Mouse (Mus musculus) neural tube, embryonic 15.5 days (tissue): ENCODE measurements around the gene Kcnj10. TPM values are rescaled to one million over a fixed set of nuclear protein-coding genes. Genes with fewer than 3 reads are reported as not detected.
A peak's percentile ranks its signal among the peaks of the same experiment; 100 is the strongest.

Experiments used
- ATAC-seq: fragments of 200-750 bp; cut with Nextera tagmentation; 2 replicates; pipeline ENCODE4 v1.8.0; 2017; ENCODE audit warnings: mild to moderate bottlenecking, moderate TSS enrichment, moderate library complexity; ENCODE audit not compliant: low FRiP score
- H3K27ac ChIP-seq: fragments of 300-500 bp; sonication (generic); replicated peaks from 2 replicates; pipeline ENCODE4 v1.5.1; 2015; ENCODE audit warnings: mild to moderate bottlenecking, inconsistent platforms
- H3K27me3 ChIP-seq: fragments of 300-500 bp; sonication (generic); replicated peaks from 2 replicates; pipeline ENCODE4 v1.6.1; 2015; ENCODE audit warnings: inconsistent platforms
- H3K36me3 ChIP-seq: fragments of 300-500 bp; sonication (generic); 2 replicates; pipeline ENCODE4 v1.6.1; 2015; ENCODE audit warnings: inconsistent platforms
- H3K4me1 ChIP-seq: fragments of 300-500 bp; sonication (generic); 2 replicates; pipeline ENCODE4 v1.6.1; 2015; ENCODE audit warnings: inconsistent platforms
- H3K4me2 ChIP-seq: fragments of 300-500 bp; sonication (generic); 2 replicates; pipeline ENCODE4 v1.6.1; 2015; ENCODE audit warnings: inconsistent platforms, mild to moderate bottlenecking, moderate library complexity
- H3K4me3 ChIP-seq: fragments of 300-500 bp; sonication (generic); replicated peaks from 2 replicates; pipeline ENCODE4 v1.5.1; 2015; ENCODE audit warnings: mild to moderate bottlenecking, inconsistent platforms
- H3K9ac ChIP-seq: fragments of 300-500 bp; sonication (generic); replicated peaks from 2 replicates; pipeline ENCODE4 v1.6.1; 2015; ENCODE audit warnings: mild to moderate bottlenecking, inconsistent platforms
- H3K9me3 ChIP-seq: fragments of 300-500 bp; sonication (generic); replicated peaks from 2 replicates; pipeline ENCODE4 v1.6.1; 2016; ENCODE audit warnings: inconsistent platforms
- WGBS: fragments of 180-500 bp; shearing (Covaris S2); methylation state at CpG from one replicate; pipeline ENCODE4 v1.1.7; 2015; ENCODE audit warnings: mixed read lengths; 5-methylcytosine and 5-hydroxymethylcytosine counted together
- polyA plus RNA-seq: library from polyadenylated mRNA; unstranded; fragments of >200 nt; fragmentation: Nextera tagmentation; extraction: Ambion mirVana; gene quantifications from 2 replicates; pipeline ENCODE4 v1.2.1, GENCODE M21; 2015

The Kcnj10 gene
- polyA plus RNA-seq, 1 experiment from 2014 or later = 2.5 TPM

GRCm38 (mm10) chr1:172304443-172304842, 36.6 kb upstream of the Kcnj10 start:
- H3K36me3 ChIP-seq = no peaks in the 10 kb centered on the region
- peaks cover 37% of the 10 kb centered on the region for H3K4me1 ChIP-seq
- no peak overlapping the region for H3K4me3 ChIP-seq
- H3K9ac ChIP-seq = no peak overlapping the region
- no peaks in the 10 kb centered on the region for H3K27me3 ChIP-seq
- WGBS = 84% methylated on average over 6 of the region's 6 CpGs
- no peak overlapping the region for H3K27ac ChIP-seq
- no peak overlapping the region for H3K4me2 ChIP-seq
- no peaks in the 10 kb centered on the region for H3K9me3 ChIP-seq
- ATAC-seq = no peak

- Histone ChIP-seq H3K9ac (no peak overlapping the region), H3K4me2 (no peak overlapping the region), H3K4me1 (peaks cover 38% of the 10 kb centered on the region), H3K36me3 (no peaks in the 10 kb centered on the region), H3K27me3 (no peaks in the 10 kb centered on the region), H3K4me3 (no peak overlapping the region), H3K27ac (no peak overlapping the region), H3K9me3 (no peaks in the 10 kb centered on the region)
- no peak for ATAC-seq
- 91% methylated on average over 2 of the region's 2 CpGs for WGBS
Measured at GRCm38 (mm10) chr1:172305153-172305552, 35.9 kb upstream of the Kcnj10 start.

GRCm38 (mm10) chr1:172305635-172306034, 35.4 kb upstream of the Kcnj10 start:
- Histone ChIP-seq H3K4me1 (peaks cover 39% of the 10 kb centered on the region), H3K36me3 (no peaks in the 10 kb centered on the region), H3K27ac (no peak overlapping the region), H3K4me2 (no peak overlapping the region), H3K27me3 (no peaks in the 10 kb centered on the region), H3K4me3 (no peak overlapping the region), H3K9me3 (no peaks in the 10 kb centered on the region), H3K9ac (no peak overlapping the region)
- ATAC-seq = no peak
- 77% methylated on average over 3 of the region's 3 CpGs for WGBS

GRCm38 (mm10) chr1:172306196-172306595, 34.8 kb upstream of the Kcnj10 start:
- H3K4me3 ChIP-seq = no peak overlapping the region
- H3K36me3 ChIP-seq = no peaks in the 10 kb centered on the region
- H3K4me2 ChIP-seq = no peak overlapping the region
- H3K4me1 ChIP-seq = peaks cover 38% of the 10 kb centered on the region
- no peaks in the 10 kb centered on the region for H3K9me3 ChIP-seq
- no peak overlapping the region for H3K27ac ChIP-seq
- WGBS = 88% methylated on average over 4 of the region's 4 CpGs
- no peaks in the 10 kb centered on the region for H3K27me3 ChIP-seq
- no peak for ATAC-seq
- H3K9ac ChIP-seq = no peak overlapping the region

- no peak overlapping the region; the same call in 1 of the 2 replicates for H3K27ac ChIP-seq
- WGBS = 76% methylated on average over 6 of the region's 6 CpGs
- ATAC-seq = no peak
- H3K9ac ChIP-seq = no peak overlapping the region
- peaks cover 38% of the 10 kb centered on the region for H3K4me1 ChIP-seq
- H3K36me3 ChIP-seq = no peaks in the 10 kb centered on the region
- H3K9me3 ChIP-seq = no peaks in the 10 kb centered on the region
- H3K4me2 ChIP-seq = no peak overlapping the region
- H3K27me3 ChIP-seq = no peaks in the 10 kb centered on the region
- no peak overlapping the region for H3K4me3 ChIP-seq
Measured at GRCm38 (mm10) chr1:172306885-172307284, 34.1 kb upstream of the Kcnj10 start.

- Histone ChIP-seq H3K9ac (no peak overlapping the region), H3K9me3 (no peaks in the 10 kb centered on the region), H3K4me1 (peaks cover 36% of the 10 kb centered on the region), H3K27me3 (no peaks in the 10 kb centered on the region), H3K4me2 (no peak overlapping the region), H3K4me3 (no peak overlapping the region), H3K36me3 (no peaks in the 10 kb centered on the region), H3K27ac (peak overlapping the region; percentile 46)
- ATAC-seq = no peak
- WGBS = 65% methylated on average over 10 of the region's 10 CpGs
Measured at GRCm38 (mm10) chr1:172307936-172308335, 33.1 kb upstream of the Kcnj10 start.

GRCm38 (mm10) chr1:172308409-172308808, 32.6 kb upstream of the Kcnj10 start:
- H3K4me1 ChIP-seq = peaks cover 40% of the 10 kb centered on the region
- H3K4me2 ChIP-seq = no peak overlapping the region
- H3K36me3 ChIP-seq = no peaks in the 10 kb centered on the region
- no peak overlapping the region for H3K9ac ChIP-seq
- no peak for ATAC-seq
- no peaks in the 10 kb centered on the region for H3K9me3 ChIP-seq
- peak overlapping the region; percentile 46 for H3K27ac ChIP-seq
- 83% methylated on average over 1 of the region's 1 CpGs for WGBS
- no peaks in the 10 kb centered on the region for H3K27me3 ChIP-seq
- no peak overlapping the region for H3K4me3 ChIP-seq

- Histone ChIP-seq H3K4me1 (peaks cover 54% of the 10 kb centered on the region), H3K4me2 (peak overlapping the region; percentile 63), H3K27ac (peak overlapping the region; percentile 84), H3K9me3 (no peaks in the 10 kb centered on the region), H3K27me3 (no peaks in the 10 kb centered on the region), H3K4me3 (peak overlapping the region; percentile 25), H3K9ac (peak overlapping the region; percentile 27), H3K36me3 (no peaks in the 10 kb centered on the region)
- ATAC-seq = peak; percentile 74
- WGBS = 1% methylated on average over 14 of the region's 14 CpGs
Measured at GRCm38 (mm10) chr1:172309699-172310398, 31.2 kb upstream of the Kcnj10 start.

- Histone ChIP-seq H3K36me3 (no peaks in the 10 kb centered on the region), H3K4me3 (peak overlapping the region; percentile 65), H3K27me3 (no peaks in the 10 kb centered on the region), H3K27ac (peak overlapping the region; percentile 85), H3K4me2 (peak overlapping the region; percentile 91), H3K9me3 (no peaks in the 10 kb centered on the region), H3K9ac (peak overlapping the region; percentile 65), H3K4me1 (peaks cover 60% of the 10 kb centered on the region)
- 8% methylated on average over 22 of the region's 23 CpGs for WGBS
- ATAC-seq = peak; percentile 29
Measured at GRCm38 (mm10) chr1:172311248-172311906, 29.6 kb upstream of the Kcnj10 start.

- H3K9me3 ChIP-seq = no peaks in the 10 kb centered on the region
- H3K4me2 ChIP-seq = peak overlapping the region; percentile 91
- ATAC-seq = peak; percentile 71
Measured at GRCm38 (mm10) chr1:172311921-172312767, 28.9 kb upstream of the Kcnj10 start.

GRCm38 (mm10) chr1:172312768-172313561, 28.0 kb upstream of the Kcnj10 start:
- peak overlapping the region; percentile 91 for H3K4me2 ChIP-seq
- H3K27me3 ChIP-seq = no peaks in the 10 kb centered on the region
- no peak for ATAC-seq
- WGBS = 8% methylated on average over 16 of the region's 16 CpGs
- H3K36me3 ChIP-seq = 0 out of 2 replicates have a peak, but pooled peaks cover under 1% of the 10 kb centered on the region
- H3K4me1 ChIP-seq = peaks cover 61% of the 10 kb centered on the region
- peak overlapping the region; percentile 65 for H3K9ac ChIP-seq
- no peaks in the 10 kb centered on the region for H3K9me3 ChIP-seq
- 0 out of 2 replicates have a peak overlapping the region, but pooled peaks have one; percentile 85 for H3K27ac ChIP-seq
- H3K4me3 ChIP-seq = peak overlapping the region; percentile 65

More at GRCm38 (mm10) chr1:172311921-172312767, 28.9 kb upstream of the Kcnj10 start:
- H3K4me3 ChIP-seq = peak overlapping the region; percentile 65
- WGBS = under 1% methylated on average over 45 of the region's 55 CpGs
- peak overlapping the region; percentile 85 for H3K27ac ChIP-seq
- peaks cover 59% of the 10 kb centered on the region for H3K4me1 ChIP-seq
- H3K27me3 ChIP-seq = no peaks in the 10 kb centered on the region
- peak overlapping the region; percentile 65 for H3K9ac ChIP-seq
- H3K36me3 ChIP-seq = no peaks in the 10 kb centered on the region
